Mouse (Mus musculus) E14TG2a.4 (cell line): Measurements from ENCODE around the gene Mink1.
"Not testable (repeated sequence)": the region's sequence is repeated elsewhere in the genome, so short reads cannot be mapped to it uniquely, and the experiment has no call there.

Source experiments
- H3K27me3 ChIP-seq: 2 replicates; pipeline ENCODE4 v1.6.1; 2014; ENCODE audit warnings: low read length, control low read depth; ENCODE audit not compliant: insufficient read depth
- H3K36me3 ChIP-seq: 2 replicates; pipeline ENCODE4 v1.6.1; 2014; ENCODE audit warnings: low read length, control low read depth; ENCODE audit not compliant: insufficient read depth
- H3K4me1 ChIP-seq: replicated peaks from 2 replicates; pipeline ENCODE4 v1.6.1; 2014; ENCODE audit warnings: low read depth, low read length, control low read depth
- H3K4me3 ChIP-seq: replicated peaks from 2 replicates; pipeline ENCODE4 v1.5.1; 2014; ENCODE audit warnings: mild to moderate bottlenecking, low read length
- H3K9me3 ChIP-seq: 2 replicates; pipeline ENCODE4 v1.6.1; 2014; ENCODE audit warnings: low read length, control low read depth
- CTCF ChIP-seq: conservative IDR thresholded peaks from 2 replicates; pipeline ENCODE4 v1.5.1; 2014; ENCODE audit warnings: low read length
- NANOG ChIP-seq: IDR thresholded peaks from 2 replicates; pipeline ENCODE4 v1.6.1; 2014; ENCODE audit warnings: borderline replicate concordance, low read length, mixed read lengths
- POU5F1 ChIP-seq: IDR thresholded peaks from 2 replicates; pipeline ENCODE4 v1.6.1; 2014; ENCODE audit warnings: low read length, borderline replicate concordance

Gene Mink1

DNA sequence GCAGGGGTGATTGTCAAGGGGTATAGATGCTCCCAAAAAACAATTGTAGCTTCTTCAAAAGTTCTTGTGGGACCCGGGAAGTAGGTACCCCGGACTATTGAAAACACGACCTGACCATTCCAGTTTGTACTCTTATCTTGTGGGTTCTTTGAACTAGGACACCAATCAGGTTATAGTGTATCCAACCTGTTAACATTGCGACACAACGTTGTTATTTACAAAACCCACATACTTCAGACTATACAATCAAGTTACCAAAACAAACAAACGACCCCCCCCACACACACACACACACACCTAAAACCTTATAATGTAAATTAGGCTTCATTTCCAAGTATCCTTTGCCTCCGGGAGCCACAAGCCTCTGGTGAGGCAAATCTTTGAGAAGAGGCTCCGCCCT lies 37.9 kb upstream of the Mink1 start:
- Histone ChIP-seq H3K36me3 (peaks cover 38% of the 10 kb centered on the region), H3K4me3 (peak overlapping the region; percentile 99), H3K4me1 (peaks cover 46% of the 10 kb centered on the region), H3K27me3 (peaks cover 13% of the 10 kb centered on the region), H3K9me3 (no peaks in the 10 kb centered on the region)
- TF ChIP-seq NANOG (no peak), POU5F1 (no peak), CTCF (no peak)

DNA sequence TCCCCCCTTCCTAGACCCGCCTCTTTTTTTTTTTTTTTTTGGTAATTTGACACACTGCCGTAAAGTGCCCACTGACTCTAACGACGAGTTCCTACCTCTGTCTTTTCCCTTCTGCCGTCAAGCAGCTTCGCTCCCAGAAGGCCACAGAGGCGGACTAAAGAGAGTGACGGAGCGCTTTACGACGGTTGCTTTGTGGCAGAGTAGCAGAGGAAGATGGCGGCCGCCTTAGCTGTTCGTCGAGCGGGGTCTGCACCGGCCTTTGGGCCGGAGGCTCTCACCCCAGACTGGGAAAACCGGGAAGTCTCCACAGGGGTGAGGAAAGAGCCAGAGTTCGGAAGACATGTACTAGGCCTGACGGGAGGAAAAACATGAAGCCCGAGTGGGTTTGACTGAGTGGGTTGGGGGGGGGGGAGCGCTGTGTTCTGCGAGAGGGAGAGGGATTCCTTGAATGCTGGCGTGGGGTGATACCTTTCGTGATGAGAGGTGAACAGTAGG lies 37.5 kb upstream of the Mink1 start, which contains the start of gene Psmb6:
Gene Psmb6 (plus strand): TSS at position 184 of the 495 bp plus-strand sequence.
- TF ChIP-seq NANOG (no peak), CTCF (no peak), POU5F1 (no peak)
- peaks cover 8% of the 10 kb centered on the region for H3K27me3 ChIP-seq
- peaks cover 38% of the 10 kb centered on the region for H3K36me3 ChIP-seq
- H3K4me3 ChIP-seq = peak within 1 kb of the TSS; percentile 99
- H3K4me1 ChIP-seq = peaks cover 42% of the 10 kb centered on the region
- H3K9me3 ChIP-seq = no peaks in the 10 kb centered on the region

GRCm38 (mm10) chr11:70525726-70526125 lies 37.0 kb upstream of the Mink1 start:
- Histone ChIP-seq H3K36me3 (peaks cover 38% of the 10 kb centered on the region), H3K27me3 (peaks cover 3% of the 10 kb centered on the region), H3K4me1 (peaks cover 38% of the 10 kb centered on the region), H3K4me3 (peak overlapping the region; percentile 99), H3K9me3 (no peaks in the 10 kb centered on the region)
- TF ChIP-seq CTCF = no peak
- TF ChIP-seq POU5F1 = no peak
- TF ChIP-seq NANOG = no peak

DNA sequence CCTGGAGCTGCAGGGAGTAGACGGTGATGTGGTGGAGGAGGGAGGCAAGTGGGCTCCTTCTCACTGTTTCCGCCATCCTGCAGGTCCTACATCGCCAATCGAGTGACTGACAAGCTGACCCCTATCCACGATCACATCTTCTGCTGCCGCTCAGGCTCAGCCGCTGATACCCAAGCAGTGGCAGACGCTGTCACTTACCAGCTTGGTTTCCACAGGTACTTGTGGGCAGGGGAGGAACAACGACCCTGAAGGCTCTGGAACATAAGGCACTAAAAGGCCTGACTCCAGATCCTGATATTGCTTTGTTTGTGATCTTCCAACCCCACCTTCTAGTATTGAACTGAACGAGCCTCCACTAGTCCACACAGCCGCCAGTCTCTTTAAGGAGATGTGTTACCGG lies 36.5 kb upstream of the Mink1 start:
- Histone ChIP-seq H3K4me1 (peaks cover 35% of the 10 kb centered on the region), H3K36me3 (peaks cover 38% of the 10 kb centered on the region), H3K27me3 (no peaks in the 10 kb centered on the region), H3K4me3 (peak overlapping the region; percentile 99), H3K9me3 (no peaks in the 10 kb centered on the region)
- TF ChIP-seq CTCF (no peak), NANOG (no peak), POU5F1 (no peak)

- Histone ChIP-seq H3K27me3 (no peaks in the 10 kb centered on the region), H3K9me3 (no peaks in the 10 kb centered on the region), H3K36me3 (peaks cover 38% of the 10 kb centered on the region), H3K4me3 (no peak overlapping the region), H3K4me1 (peaks cover 33% of the 10 kb centered on the region)
- no peak for TF ChIP-seq POU5F1
- no peak for TF ChIP-seq NANOG
- no peak for TF ChIP-seq CTCF
Measured at GRCm38 (mm10) chr11:70528610-70529009, 34.1 kb upstream of the Mink1 start.

DNA sequence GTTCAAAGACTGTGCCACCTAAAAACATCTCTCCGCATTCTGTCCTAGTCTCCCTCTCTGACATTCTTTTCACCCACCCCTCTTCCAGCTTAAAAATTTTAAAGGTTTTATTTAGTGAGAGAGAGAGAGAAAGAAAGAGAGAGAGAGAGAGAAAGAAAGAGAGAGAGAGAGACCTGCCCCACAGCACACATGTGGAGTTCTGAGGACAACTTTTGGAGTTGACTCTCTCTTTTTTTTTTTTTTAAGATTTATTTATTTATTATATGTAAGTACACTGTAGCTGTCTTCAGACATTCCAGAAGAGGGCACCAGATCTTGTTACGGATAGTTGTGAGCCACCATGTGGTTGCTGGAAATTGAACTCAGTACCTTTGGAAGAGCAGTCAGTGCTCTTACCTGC lies 31.6 kb upstream of the Mink1 start:
- peaks cover 21% of the 10 kb centered on the region for H3K4me1 ChIP-seq
- peaks cover 35% of the 10 kb centered on the region for H3K36me3 ChIP-seq
- H3K27me3 ChIP-seq, H3K4me3 ChIP-seq, H3K9me3 ChIP-seq: not testable (repeated sequence)

DNA sequence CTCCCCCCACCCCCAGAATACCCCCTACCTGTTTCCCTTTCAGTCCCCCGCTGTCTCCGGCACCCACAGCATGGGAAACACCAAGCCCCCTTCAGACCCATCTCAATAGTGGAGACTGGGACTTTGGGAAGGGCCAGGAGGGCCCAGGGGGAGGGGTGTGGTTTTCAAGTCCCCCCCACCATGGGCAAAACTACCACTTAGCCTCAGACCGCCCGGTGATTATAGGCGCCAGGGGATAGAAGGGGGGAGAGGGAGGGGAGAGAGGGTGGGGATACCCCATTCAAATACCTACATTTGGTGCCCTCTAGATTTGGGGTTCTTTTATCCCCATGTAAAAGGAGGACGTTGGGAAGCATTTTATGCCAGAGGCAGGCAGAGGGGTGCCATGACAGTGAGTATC lies 29.8 kb upstream of the Mink1 start, which contains the start of gene Gm40193:
Gene Gm40193 (minus strand): TSS at position 101 of the 400 bp plus-strand sequence.
- no peaks in the 10 kb centered on the region for H3K9me3 ChIP-seq
- no peak within 1 kb of the TSS for H3K4me3 ChIP-seq
- peaks cover 4% of the 10 kb centered on the region for H3K27me3 ChIP-seq
- TF ChIP-seq CTCF = no peak
- TF ChIP-seq NANOG = no peak
- TF ChIP-seq POU5F1 = no peak
- H3K36me3 ChIP-seq = peaks cover 18% of the 10 kb centered on the region
- H3K4me1 ChIP-seq = peaks cover 9% of the 10 kb centered on the region; the same call in 1 of the 2 replicates

- H3K36me3 ChIP-seq = no peaks in the 10 kb centered on the region
- TF ChIP-seq CTCF (no peak), NANOG (no peak), POU5F1 (no peak)
- peak overlapping the region; percentile 87 for H3K4me3 ChIP-seq
- peaks cover 56% of the 10 kb centered on the region for H3K27me3 ChIP-seq
- no peaks in the 10 kb centered on the region for H3K9me3 ChIP-seq
- H3K4me1 ChIP-seq = peaks cover 14% of the 10 kb centered on the region
Measured at GRCm38 (mm10) chr11:70539423-70539822, 23.3 kb upstream of the Mink1 start.
